Mouse (Mus musculus) forebrain, embryonic 15.5 days (tissue): Measurements from ENCODE around the gene Ptpn11. TPM values are rescaled to one million over a fixed set of nuclear protein-coding genes. Genes with fewer than 3 reads are reported as not detected.

Source experiments
- ATAC-seq: fragments of 200-750 bp; cut with Nextera tagmentation; replicated peaks from 2 replicates; pipeline ENCODE4 v1.8.0; 2017; ENCODE audit warnings: mild to moderate bottlenecking, moderate TSS enrichment, moderate library complexity
- H3K27ac ChIP-seq: fragments of 300-500 bp; sonication (generic); replicated peaks from 2 replicates; pipeline ENCODE4 v1.5.1; 2015; ENCODE audit warnings: mild to moderate bottlenecking, inconsistent platforms
- H3K27me3 ChIP-seq: fragments of 300-500 bp; sonication (generic); 2 replicates; pipeline ENCODE4 v1.6.1; 2015; ENCODE audit warnings: inconsistent platforms
- H3K36me3 ChIP-seq: fragments of 300-500 bp; sonication (generic); 2 replicates; pipeline ENCODE4 v1.6.1; 2015; ENCODE audit warnings: mild to moderate bottlenecking, inconsistent platforms
- H3K4me1 ChIP-seq: fragments of 300-500 bp; sonication (generic); 2 replicates; pipeline ENCODE4 v1.6.1; 2015; ENCODE audit warnings: inconsistent platforms
- H3K4me2 ChIP-seq: fragments of 300-500 bp; sonication (generic); replicated peaks from 2 replicates; pipeline ENCODE4 v1.6.1; 2015; ENCODE audit warnings: mild to moderate bottlenecking, inconsistent platforms
- H3K4me3 ChIP-seq: fragments of 300-500 bp; sonication (generic); 2 replicates; pipeline ENCODE4 v1.5.1; 2015; ENCODE audit warnings: mild to moderate bottlenecking, inconsistent platforms
- H3K9ac ChIP-seq: fragments of 300-500 bp; sonication (generic); replicated peaks from 2 replicates; pipeline ENCODE4 v1.6.1; 2015; ENCODE audit warnings: mild to moderate bottlenecking, inconsistent platforms
- H3K9me3 ChIP-seq: fragments of 300-500 bp; sonication (generic); 2 replicates; pipeline ENCODE4 v1.6.1; 2016; ENCODE audit warnings: inconsistent platforms
- WGBS: fragments of 180-500 bp; shearing (Covaris S2); methylation state at CpG from one replicate; pipeline ENCODE4 v1.1.7; 2015; ENCODE audit warnings: mixed read lengths; 5-methylcytosine and 5-hydroxymethylcytosine counted together
- polyA plus RNA-seq: library from polyadenylated mRNA; unstranded; fragments of >200 nt; fragmentation: Nextera tagmentation; extraction: Ambion mirVana; gene quantifications from 2 replicates; pipeline ENCODE4 v1.2.1, GENCODE M21; 2015

Gene Ptpn11
- polyA plus RNA-seq, 1 experiment from 2014 or later, result 26.1 TPM

GRCm38 (mm10) chr5:121162285-121162684 is 28.9 kb downstream of the Ptpn11 start:
- Histone ChIP-seq H3K9ac (no peak overlapping the region), H3K9me3 (no peaks in the 10 kb centered on the region), H3K27ac (no peak overlapping the region), H3K4me2 (no peak overlapping the region), H3K4me1 (no peaks in the 10 kb centered on the region), H3K27me3 (no peaks in the 10 kb centered on the region), H3K36me3 (peaks cover 65% of the 10 kb centered on the region), H3K4me3 (no peak overlapping the region)
- WGBS, result 57% methylated on average over 5 of the region's 5 CpGs
- no peak for ATAC-seq

DNA sequence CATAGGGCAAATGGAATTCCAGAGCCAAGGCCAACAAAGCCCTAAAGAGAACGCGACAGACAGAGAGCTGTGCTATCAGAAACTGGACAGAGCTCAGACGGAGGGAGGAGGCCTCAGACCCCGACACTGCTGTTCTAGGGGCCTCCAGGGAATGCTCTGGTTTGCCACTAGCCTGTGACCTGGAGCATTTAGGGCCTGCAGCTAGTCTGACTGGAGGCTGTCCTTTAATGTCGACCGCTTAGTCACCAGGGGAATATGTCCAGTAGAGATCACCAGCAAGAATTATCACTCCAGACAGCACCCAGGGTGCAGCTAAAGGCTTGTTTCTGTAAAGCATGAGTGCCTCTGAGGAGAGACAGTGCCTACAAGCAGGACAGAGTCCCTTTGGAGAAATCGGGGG is 32.2 kb downstream of the Ptpn11 start:
- H3K36me3 ChIP-seq, result peaks cover 55% of the 10 kb centered on the region
- ATAC-seq, result no peak
- no peak overlapping the region for H3K9ac ChIP-seq
- no peaks in the 10 kb centered on the region for H3K27me3 ChIP-seq
- no peaks in the 10 kb centered on the region for H3K4me1 ChIP-seq
- H3K4me3 ChIP-seq, result no peak overlapping the region
- H3K4me2 ChIP-seq, result no peak overlapping the region
- no peak overlapping the region for H3K27ac ChIP-seq
- 90% methylated on average over 7 of the region's 7 CpGs for WGBS
- no peaks in the 10 kb centered on the region for H3K9me3 ChIP-seq

GRCm38 (mm10) chr5:121157489-121157888 is 33.7 kb downstream of the Ptpn11 start:
- H3K9me3 ChIP-seq, result no peaks in the 10 kb centered on the region
- no peak for ATAC-seq
- no peak overlapping the region for H3K9ac ChIP-seq
- H3K36me3 ChIP-seq, result peaks cover 51% of the 10 kb centered on the region
- no peak overlapping the region for H3K4me3 ChIP-seq
- H3K27me3 ChIP-seq, result no peaks in the 10 kb centered on the region
- WGBS, result 96% methylated on average over 5 of the region's 5 CpGs
- H3K4me2 ChIP-seq, result no peak overlapping the region
- no peak overlapping the region for H3K27ac ChIP-seq
- H3K4me1 ChIP-seq, result no peaks in the 10 kb centered on the region

DNA sequence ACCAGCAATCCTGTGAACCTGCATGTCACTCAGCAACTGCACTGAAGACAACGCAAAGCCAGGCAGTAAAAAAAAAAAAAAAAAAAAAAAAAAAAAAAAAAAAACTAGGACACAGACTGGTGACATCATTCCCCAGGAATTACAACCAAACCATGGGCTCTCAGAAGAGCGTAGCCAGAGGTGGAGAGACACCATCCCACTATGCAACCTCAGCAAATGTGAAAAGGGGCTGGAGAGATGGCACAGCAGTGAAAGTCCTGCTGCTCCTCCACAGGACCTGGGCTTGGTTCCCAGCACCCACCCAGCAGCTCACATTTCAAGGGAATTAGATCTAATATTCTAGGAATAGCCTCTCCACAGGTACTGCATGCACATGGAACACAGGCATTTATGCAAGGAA is 34.2 kb downstream of the Ptpn11 start:
- H3K4me1 ChIP-seq, result no peaks in the 10 kb centered on the region
- WGBS, result 69% methylated on average over 2 of the region's 2 CpGs
- H3K27ac ChIP-seq, result no peak overlapping the region
- H3K4me2 ChIP-seq, result no peak overlapping the region
- peaks cover 51% of the 10 kb centered on the region for H3K36me3 ChIP-seq
- no peaks in the 10 kb centered on the region for H3K27me3 ChIP-seq
- no peaks in the 10 kb centered on the region for H3K9me3 ChIP-seq
- H3K4me3 ChIP-seq, result no peak overlapping the region
- ATAC-seq, result no peak
- no peak overlapping the region for H3K9ac ChIP-seq

GRCm38 (mm10) chr5:121156121-121156520 is 35.1 kb downstream of the Ptpn11 start:
- Histone ChIP-seq H3K27me3 (no peaks in the 10 kb centered on the region), H3K27ac (no peak overlapping the region; the same call in 1 of the 2 replicates), H3K4me2 (no peak overlapping the region), H3K9ac (no peak overlapping the region), H3K9me3 (no peaks in the 10 kb centered on the region), H3K4me1 (no peaks in the 10 kb centered on the region), H3K36me3 (peaks cover 45% of the 10 kb centered on the region), H3K4me3 (no peak overlapping the region)
- 89% methylated on average over 4 of the region's 4 CpGs for WGBS
- ATAC-seq, result no peak

- H3K36me3 ChIP-seq, result peaks cover 48% of the 10 kb centered on the region
- ATAC-seq, result no peak
- H3K4me1 ChIP-seq, result peaks cover 12% of the 10 kb centered on the region
- no peak overlapping the region for H3K4me3 ChIP-seq
- 85% methylated on average over 4 of the region's 4 CpGs for WGBS
- no peaks in the 10 kb centered on the region for H3K9me3 ChIP-seq
- H3K4me2 ChIP-seq, result no peak overlapping the region
- H3K27me3 ChIP-seq, result no peaks in the 10 kb centered on the region
- H3K9ac ChIP-seq, result no peak overlapping the region
- no peak overlapping the region for H3K27ac ChIP-seq
Observed at GRCm38 (mm10) chr5:121150684-121151083, 40.5 kb downstream of the Ptpn11 start.

GRCm38 (mm10) chr5:121149246-121149645 is 42.0 kb downstream of the Ptpn11 start:
- Histone ChIP-seq H3K27me3 (no peaks in the 10 kb centered on the region), H3K27ac (no peak overlapping the region), H3K9me3 (no peaks in the 10 kb centered on the region), H3K4me2 (no peak overlapping the region), H3K36me3 (peaks cover 47% of the 10 kb centered on the region), H3K9ac (no peak overlapping the region), H3K4me3 (no peak overlapping the region), H3K4me1 (peaks cover 22% of the 10 kb centered on the region)
- 36% methylated on average over 1 of the region's 1 CpGs for WGBS
- no peak for ATAC-seq

GRCm38 (mm10) chr5:121146275-121146674 is 44.9 kb downstream of the Ptpn11 start:
- no peak overlapping the region for H3K4me2 ChIP-seq
- no peak for ATAC-seq
- H3K36me3 ChIP-seq, result peaks cover 35% of the 10 kb centered on the region
- no peak overlapping the region for H3K4me3 ChIP-seq
- WGBS, result 93% methylated on average over 5 of the region's 5 CpGs
- no peaks in the 10 kb centered on the region for H3K27me3 ChIP-seq
- H3K9ac ChIP-seq, result no peak overlapping the region
- H3K9me3 ChIP-seq, result no peaks in the 10 kb centered on the region
- peaks cover 45% of the 10 kb centered on the region for H3K4me1 ChIP-seq
- H3K27ac ChIP-seq, result peak overlapping the region; percentile 83

- WGBS, result 80% methylated on average over 5 of the region's 5 CpGs
- Histone ChIP-seq H3K27me3 (no peaks in the 10 kb centered on the region), H3K36me3 (peaks cover 35% of the 10 kb centered on the region), H3K9me3 (no peaks in the 10 kb centered on the region), H3K27ac (peak overlapping the region; percentile 83), H3K4me3 (no peak overlapping the region), H3K9ac (no peak overlapping the region), H3K4me2 (no peak overlapping the region), H3K4me1 (peaks cover 45% of the 10 kb centered on the region)
- ATAC-seq, result no peak
Observed at GRCm38 (mm10) chr5:121145609-121146008, 45.6 kb downstream of the Ptpn11 start.

GRCm38 (mm10) chr5:121144441-121145238 is 46.6 kb downstream of the Ptpn11 start:
- no peak overlapping the region for H3K4me3 ChIP-seq
- no peak overlapping the region for H3K4me2 ChIP-seq
- no peaks in the 10 kb centered on the region for H3K27me3 ChIP-seq
- H3K9me3 ChIP-seq, result no peaks in the 10 kb centered on the region
- peaks cover 27% of the 10 kb centered on the region for H3K36me3 ChIP-seq
- H3K4me1 ChIP-seq, result peaks cover 45% of the 10 kb centered on the region
- 82% methylated on average over 13 of the region's 13 CpGs for WGBS
- peak overlapping the region; percentile 83 for H3K27ac ChIP-seq
- ATAC-seq, result no peak
- H3K9ac ChIP-seq, result no peak overlapping the region

DNA sequence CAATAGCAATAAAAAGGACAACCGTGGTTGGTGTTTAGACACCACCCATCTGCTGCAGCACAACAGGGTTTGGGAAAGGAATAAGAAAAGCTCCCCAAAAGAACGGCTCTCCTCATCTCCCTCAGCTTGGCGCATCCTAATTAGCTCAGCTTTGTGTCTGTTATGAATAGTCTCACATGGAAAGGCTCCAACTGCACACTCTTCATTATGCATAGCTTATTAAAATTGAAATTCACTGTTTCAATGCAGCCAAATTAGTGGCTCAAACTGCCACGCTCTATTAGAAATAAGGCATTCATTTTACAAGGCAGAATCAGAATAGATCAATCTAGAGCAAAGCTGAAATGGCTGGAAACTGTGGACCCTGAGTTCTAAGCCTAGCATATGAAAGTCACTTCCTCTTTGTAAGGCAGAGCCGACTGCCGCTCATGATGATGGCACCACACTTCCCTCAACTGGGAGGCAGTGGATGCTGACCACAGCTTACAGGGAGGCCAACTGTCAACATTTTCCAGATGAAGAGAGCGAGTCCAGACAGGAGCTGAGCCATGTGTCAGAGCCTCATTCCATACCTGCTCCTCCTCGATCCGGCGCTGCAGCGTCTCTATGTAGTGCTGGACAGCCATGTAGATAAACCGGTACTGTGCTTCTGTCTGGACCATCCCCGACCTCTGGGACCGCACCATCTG is 48.6 kb downstream of the Ptpn11 start:
- Histone ChIP-seq H3K4me3 (no peak overlapping the region), H3K9me3 (no peaks in the 10 kb centered on the region), H3K9ac (0 out of 2 replicates have a peak overlapping the region, but pooled peaks have one; percentile 1), H3K4me2 (no peak overlapping the region), H3K4me1 (peaks cover 41% of the 10 kb centered on the region), H3K27ac (peak overlapping the region; percentile 83), H3K36me3 (peaks cover 21% of the 10 kb centered on the region), H3K27me3 (no peaks in the 10 kb centered on the region)
- WGBS, result 52% methylated on average over 14 of the region's 14 CpGs
- peak; percentile 57 for ATAC-seq

DNA sequence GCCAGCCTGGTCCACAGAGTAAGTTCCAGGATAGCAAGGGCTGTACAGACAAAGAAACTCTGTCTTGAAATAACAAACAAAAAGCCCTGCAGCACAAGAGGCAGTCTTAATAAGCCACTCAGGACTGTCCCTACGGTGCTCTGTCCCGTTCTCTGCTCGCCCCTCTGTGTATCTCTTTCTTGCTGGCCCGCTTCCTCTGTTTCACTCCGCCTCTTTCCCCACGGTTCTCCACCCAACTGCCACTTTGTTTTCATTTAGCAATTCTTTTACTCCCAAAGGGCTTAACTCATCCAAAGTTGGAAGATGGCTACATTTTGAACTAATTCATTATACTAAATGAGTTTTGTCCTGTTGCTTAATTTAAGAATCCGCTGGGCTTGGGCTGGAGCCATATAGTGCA is 50.9 kb downstream of the Ptpn11 start:
- Histone ChIP-seq H3K4me2 (no peak overlapping the region), H3K9ac (no peak overlapping the region), H3K4me3 (no peak overlapping the region), H3K27me3 (no peaks in the 10 kb centered on the region), H3K36me3 (peaks cover 24% of the 10 kb centered on the region), H3K9me3 (no peaks in the 10 kb centered on the region), H3K27ac (no peak overlapping the region), H3K4me1 (peaks cover 29% of the 10 kb centered on the region)
- ATAC-seq, result no peak
- 53% methylated on average over 7 of the region's 7 CpGs for WGBS
